Mouse (Mus musculus): ENCODE data around the gene Msh4. TPM values are rescaled to one million over a fixed set of nuclear protein-coding genes. Genes with fewer than 3 reads are reported as not detected.

Gene Msh4
- total and polyA plus RNA-seq, 3 experiments, result 0.06 to 0.07 TPM; not detected in 1

GRCm38 (mm10) chr3:153895454-153895853 is 10.5 kb downstream of the Msh4 start:
- Histone ChIP-seq H3K27ac (no peak overlapping the region), H3K4me3 (no peak overlapping the region), H3K9ac (ENCODE audit: low read depth, low read length) (no peak overlapping the region), H3K27me3 (ENCODE audit: control insufficient read depth, insufficient read depth, low read length) (no peaks in the 10 kb centered on the region), H3K79me2 (replicated peaks; ENCODE audit: control insufficient read depth, insufficient read depth, low read length) (no peaks in the 10 kb centered on the region), H3K36me3 (ENCODE audit: control insufficient read depth, insufficient read depth, low read length) (no peaks in the 10 kb centered on the region), H3K4me1 (ENCODE audit: control insufficient read depth, insufficient read depth, low read length) (peaks cover 1% of the 10 kb centered on the region)
- no peak for DNase-seq
- intact Hi-C loops (cut with DNase I), result no loop called here
- WGBS, result 90% methylated on average over 3 of the region's 3 CpGs
- TF ChIP-seq CTCF (IDR thresholded peaks at IDR 0.05) (no peak), EP300 (IDR thresholded peaks at IDR 0.05; ENCODE audit: insufficient read depth, low read depth, low read length) (no peak), POLR2A (IDR thresholded peaks at IDR 0.05; ENCODE audit: insufficient read depth, low read depth, low read length) (no peak)

- DNase-seq, result no peak
- Histone ChIP-seq H3K4me3 (no peak overlapping the region), H3K79me2 (replicated peaks; ENCODE audit: control insufficient read depth, insufficient read depth, low read length) (no peaks in the 10 kb centered on the region), H3K36me3 (ENCODE audit: control insufficient read depth, insufficient read depth, low read length) (no peaks in the 10 kb centered on the region), H3K27me3 (ENCODE audit: control insufficient read depth, insufficient read depth, low read length) (no peaks in the 10 kb centered on the region), H3K27ac (no peak overlapping the region), H3K9ac (ENCODE audit: low read depth, low read length) (no peak overlapping the region), H3K4me1 (ENCODE audit: control insufficient read depth, insufficient read depth, low read length) (no peaks in the 10 kb centered on the region)
- no peak for TF ChIP-seq EP300 (IDR thresholded peaks at IDR 0.05; ENCODE audit: insufficient read depth, low read depth, low read length)
- intact Hi-C loops (cut with DNase I), result no loop called here
- 73% methylated on average over 7 of the region's 8 CpGs for WGBS
Measured at GRCm38 (mm10) chr3:153889188-153889781, 16.7 kb downstream of the Msh4 start.

- Histone ChIP-seq H3K27ac (no peak overlapping the region), H3K4me3 (no peak overlapping the region), H3K4me1 (ENCODE audit: control insufficient read depth, insufficient read depth, low read length) (no peaks in the 10 kb centered on the region), H3K79me2 (replicated peaks; ENCODE audit: control insufficient read depth, insufficient read depth, low read length) (no peaks in the 10 kb centered on the region), H3K9ac (ENCODE audit: low read depth, low read length) (no peak overlapping the region), H3K36me3 (ENCODE audit: control insufficient read depth, insufficient read depth, low read length) (no peaks in the 10 kb centered on the region), H3K27me3 (ENCODE audit: control insufficient read depth, insufficient read depth, low read length) (no peaks in the 10 kb centered on the region)
- no peak for DNase-seq
- 74% methylated on average over 6 of the region's 6 CpGs for WGBS
- intact Hi-C loops (cut with DNase I), result no loop called here
- no peak for TF ChIP-seq CTCF (IDR thresholded peaks at IDR 0.05)
- TF ChIP-seq EP300 (IDR thresholded peaks at IDR 0.05; ENCODE audit: insufficient read depth, low read depth, low read length), result no peak
- no peak for TF ChIP-seq POLR2A (IDR thresholded peaks at IDR 0.05; ENCODE audit: insufficient read depth, low read depth, low read length)
Measured at GRCm38 (mm10) chr3:153888141-153888540, 17.8 kb downstream of the Msh4 start.

- Histone ChIP-seq H3K79me2 (replicated peaks; ENCODE audit: control insufficient read depth, insufficient read depth, low read length) (no peaks in the 10 kb centered on the region), H3K27me3 (ENCODE audit: control insufficient read depth, insufficient read depth, low read length) (no peaks in the 10 kb centered on the region)
- intact Hi-C loops (cut with DNase I), result no loop called here
Measured at GRCm38 (mm10) chr3:153886296-153886695, 19.6 kb downstream of the Msh4 start.

GRCm38 (mm10) chr3:153871396-153871795 is 34.5 kb downstream of the Msh4 start:
- Histone ChIP-seq H3K36me3 (ENCODE audit: control insufficient read depth, insufficient read depth, low read length) (no peaks in the 10 kb centered on the region), H3K27ac (no peak overlapping the region), H3K9ac (ENCODE audit: low read depth, low read length) (no peak overlapping the region), H3K4me3 (no peak overlapping the region), H3K79me2 (replicated peaks; ENCODE audit: control insufficient read depth, insufficient read depth, low read length) (no peaks in the 10 kb centered on the region), H3K27me3 (ENCODE audit: control insufficient read depth, insufficient read depth, low read length) (no peaks in the 10 kb centered on the region), H3K4me1 (ENCODE audit: control insufficient read depth, insufficient read depth, low read length) (no peaks in the 10 kb centered on the region)
- TF ChIP-seq EP300 (IDR thresholded peaks at IDR 0.05; ENCODE audit: insufficient read depth, low read depth, low read length) (no peak), POLR2A (IDR thresholded peaks at IDR 0.05; ENCODE audit: insufficient read depth, low read depth, low read length) (no peak), CTCF (IDR thresholded peaks at IDR 0.05) (no peak)
- intact Hi-C loops (cut with DNase I), result no loop called here
- DNase-seq, result no peak
- 80% methylated on average over 5 of the region's 5 CpGs for WGBS

More at GRCm38 (mm10) chr3:153886296-153886695, 19.6 kb downstream of the Msh4 start:
- H3K4me3 ChIP-seq, result no peak overlapping the region
- no peaks in the 10 kb centered on the region for H3K4me1 ChIP-seq (ENCODE audit: control insufficient read depth, insufficient read depth, low read length)
- H3K27ac ChIP-seq, result no peak overlapping the region
- no peaks in the 10 kb centered on the region for H3K36me3 ChIP-seq (ENCODE audit: control insufficient read depth, insufficient read depth, low read length)
- DNase-seq, result no peak
- no peak overlapping the region for H3K9ac ChIP-seq (ENCODE audit: low read depth, low read length)
- TF ChIP-seq EP300 (IDR thresholded peaks at IDR 0.05; ENCODE audit: insufficient read depth, low read depth, low read length), result no peak
- TF ChIP-seq CTCF (IDR thresholded peaks at IDR 0.05), result no peak
- TF ChIP-seq POLR2A (IDR thresholded peaks at IDR 0.05; ENCODE audit: insufficient read depth, low read depth, low read length), result no peak

- intact Hi-C loops (cut with DNase I), result no loop called here
- DNase-seq, result no peak
- WGBS, result 70% methylated on average over 14 of the region's 14 CpGs
- no peaks in the 10 kb centered on the region for H3K27me3 ChIP-seq (ENCODE audit: control insufficient read depth, insufficient read depth, low read length)
- H3K27ac ChIP-seq, result no peak overlapping the region
- no peaks in the 10 kb centered on the region for H3K36me3 ChIP-seq (ENCODE audit: control insufficient read depth, insufficient read depth, low read length)
- no peaks in the 10 kb centered on the region for H3K79me2 ChIP-seq (replicated peaks; ENCODE audit: control insufficient read depth, insufficient read depth, low read length)
- H3K4me1 ChIP-seq (ENCODE audit: control insufficient read depth, insufficient read depth, low read length), result no peaks in the 10 kb centered on the region
- H3K9ac ChIP-seq (ENCODE audit: low read depth, low read length), result no peak overlapping the region
- no peak for TF ChIP-seq EP300 (IDR thresholded peaks at IDR 0.05; ENCODE audit: insufficient read depth, low read depth, low read length)
- TF ChIP-seq POLR2A (IDR thresholded peaks at IDR 0.05; ENCODE audit: insufficient read depth, low read depth, low read length), result no peak
- TF ChIP-seq CTCF (IDR thresholded peaks at IDR 0.05), result 0 out of 2 replicates have a peak, but pooled peaks have one; percentile 5
- H3K4me3 ChIP-seq, result no peak overlapping the region
Measured at GRCm38 (mm10) chr3:153867149-153868136, 38.5 kb downstream of the Msh4 start.

All from heart, adult 2 months (tissue).